Mouse (Mus musculus): Measurements from ENCODE around the gene Igsf21. TPM values are rescaled to one million over a fixed set of nuclear protein-coding genes. Genes with fewer than 3 reads are reported as not detected.

The Igsf21 gene
- polyA plus RNA-seq, 1 experiment from 2014 or later: 109 TPM

GRCm38 (mm10) chr4:140267086-140267485 lies 20.5 kb upstream of the Igsf21 start:
- no peaks in the 10 kb centered on the region for H3K36me3 ChIP-seq (ENCODE audit: control insufficient read depth, insufficient read depth, low read length)
- H3K9me3 ChIP-seq (ENCODE audit: control insufficient read depth, low read length): peaks cover 3% of the 10 kb centered on the region; the same call in 1 of the 2 replicates
- H3K4me2 ChIP-seq (ENCODE audit: low read length): no peak overlapping the region
- H3K27ac ChIP-seq (ENCODE audit: low read depth, low read length): no peak overlapping the region
- H3K4me1 ChIP-seq (ENCODE audit: control insufficient read depth, insufficient read depth, low read depth, low read length): peaks cover 2% of the 10 kb centered on the region; the same call in 1 of the 2 replicates
- 81% methylated on average over 5 of the region's 5 CpGs for WGBS
- H3K27me3 ChIP-seq (replicated peaks; ENCODE audit: control insufficient read depth, insufficient read depth, low read length): no peaks in the 10 kb centered on the region
- no peak overlapping the region for H3K9ac ChIP-seq (ENCODE audit: low read depth, low read length)
- no peak for ATAC-seq
- no peak overlapping the region for H3K4me3 ChIP-seq (ENCODE audit: low read length)

GRCm38 (mm10) chr4:140258968-140259367 lies 12.4 kb upstream of the Igsf21 start:
- Histone ChIP-seq H3K4me3 (ENCODE audit: low read length) (no peak overlapping the region), H3K4me1 (ENCODE audit: control insufficient read depth, insufficient read depth, low read depth, low read length) (no peaks in the 10 kb centered on the region), H3K27me3 (replicated peaks; ENCODE audit: control insufficient read depth, insufficient read depth, low read length) (no peaks in the 10 kb centered on the region; the same call in 1 of the 2 replicates), H3K9ac (ENCODE audit: low read depth, low read length) (no peak overlapping the region), H3K9me3 (ENCODE audit: control insufficient read depth, low read length) (no peaks in the 10 kb centered on the region), H3K4me2 (ENCODE audit: low read length) (no peak overlapping the region), H3K27ac (ENCODE audit: low read depth, low read length) (no peak overlapping the region), H3K36me3 (ENCODE audit: control insufficient read depth, insufficient read depth, low read length) (no peaks in the 10 kb centered on the region)
- peak; percentile 82 for ATAC-seq
- WGBS: 24% methylated on average over 6 of the region's 6 CpGs

- Histone ChIP-seq H3K27me3 (replicated peaks; ENCODE audit: control insufficient read depth, insufficient read depth, low read length) (peaks cover 14% of the 10 kb centered on the region), H3K9ac (ENCODE audit: low read depth, low read length) (no peak overlapping the region), H3K36me3 (ENCODE audit: control insufficient read depth, insufficient read depth, low read length) (no peaks in the 10 kb centered on the region), H3K9me3 (ENCODE audit: control insufficient read depth, low read length) (no peaks in the 10 kb centered on the region), H3K4me2 (ENCODE audit: low read length) (no peak overlapping the region), H3K27ac (ENCODE audit: low read depth, low read length) (no peak overlapping the region), H3K4me3 (ENCODE audit: low read length) (no peak overlapping the region), H3K4me1 (ENCODE audit: control insufficient read depth, insufficient read depth, low read depth, low read length) (peaks cover 3% of the 10 kb centered on the region)
- 10% methylated on average over 7 of the region's 7 CpGs for WGBS
- ATAC-seq: no peak
Measured at GRCm38 (mm10) chr4:140252369-140252768, 5.8 kb upstream of the Igsf21 start.

- Histone ChIP-seq H3K9me3 (ENCODE audit: control insufficient read depth, low read length) (no peaks in the 10 kb centered on the region), H3K36me3 (ENCODE audit: control insufficient read depth, insufficient read depth, low read length) (no peaks in the 10 kb centered on the region), H3K27ac (ENCODE audit: low read depth, low read length) (no peak overlapping the region), H3K4me3 (ENCODE audit: low read length) (no peak overlapping the region), H3K4me1 (ENCODE audit: control insufficient read depth, insufficient read depth, low read depth, low read length) (peaks cover 17% of the 10 kb centered on the region), H3K4me2 (ENCODE audit: low read length) (peak overlapping the region; percentile 0; the same call in 1 of the 2 replicates), H3K9ac (ENCODE audit: low read depth, low read length) (no peak overlapping the region), H3K27me3 (replicated peaks; ENCODE audit: control insufficient read depth, insufficient read depth, low read length) (peaks cover 14% of the 10 kb centered on the region)
- WGBS: 4% methylated on average over 22 of the region's 22 CpGs
- no peak for ATAC-seq
Measured at GRCm38 (mm10) chr4:140249011-140249744, 2.6 kb upstream of the Igsf21 start.

GRCm38 (mm10) chr4:140248396-140248795 lies 1.8 kb upstream of the Igsf21 start:
- Histone ChIP-seq H3K4me3 (ENCODE audit: low read length) (no peak overlapping the region), H3K9ac (ENCODE audit: low read depth, low read length) (no peak overlapping the region), H3K4me1 (ENCODE audit: control insufficient read depth, insufficient read depth, low read depth, low read length) (peaks cover 24% of the 10 kb centered on the region), H3K9me3 (ENCODE audit: control insufficient read depth, low read length) (no peaks in the 10 kb centered on the region), H3K4me2 (ENCODE audit: low read length) (no peak overlapping the region), H3K36me3 (ENCODE audit: control insufficient read depth, insufficient read depth, low read length) (no peaks in the 10 kb centered on the region), H3K27ac (ENCODE audit: low read depth, low read length) (no peak overlapping the region), H3K27me3 (replicated peaks; ENCODE audit: control insufficient read depth, insufficient read depth, low read length) (peaks cover 14% of the 10 kb centered on the region)
- 6% methylated on average over 8 of the region's 8 CpGs for WGBS
- no peak for ATAC-seq

- H3K27ac ChIP-seq (ENCODE audit: low read depth, low read length): peak overlapping the region; percentile 85
- no peaks in the 10 kb centered on the region for H3K9me3 ChIP-seq (ENCODE audit: control insufficient read depth, low read length)
- peak overlapping the region; percentile 85 for H3K9ac ChIP-seq (ENCODE audit: low read depth, low read length)
- peak overlapping the region; percentile 77 for H3K4me3 ChIP-seq (ENCODE audit: low read length)
- WGBS: 8% methylated on average over 28 of the region's 28 CpGs
- no peaks in the 10 kb centered on the region for H3K36me3 ChIP-seq (ENCODE audit: control insufficient read depth, insufficient read depth, low read length)
- peaks cover 16% of the 10 kb centered on the region for H3K27me3 ChIP-seq (replicated peaks; ENCODE audit: control insufficient read depth, insufficient read depth, low read length)
- H3K4me1 ChIP-seq (ENCODE audit: control insufficient read depth, insufficient read depth, low read depth, low read length): peaks cover 30% of the 10 kb centered on the region
- peak overlapping the region; percentile 80 for H3K4me2 ChIP-seq (ENCODE audit: low read length)
- no peak; the same call in 1 of the 2 replicates for ATAC-seq
Measured at GRCm38 (mm10) chr4:140247006-140248003, 721 bp upstream of the Igsf21 start.

- peaks cover 30% of the 10 kb centered on the region for H3K4me1 ChIP-seq (ENCODE audit: control insufficient read depth, insufficient read depth, low read depth, low read length)
Measured at GRCm38 (mm10) chr4:140245286-140246179, 1.1 kb downstream of the Igsf21 start.

GRCm38 (mm10) chr4:140244835-140245234 lies 1.7 kb downstream of the Igsf21 start:
- H3K27me3 ChIP-seq (replicated peaks; ENCODE audit: control insufficient read depth, insufficient read depth, low read length): peaks cover 5% of the 10 kb centered on the region; the same call in 1 of the 2 replicates
- no peak overlapping the region; the same call in 1 of the 2 replicates for H3K27ac ChIP-seq (ENCODE audit: low read depth, low read length)
- H3K36me3 ChIP-seq (ENCODE audit: control insufficient read depth, insufficient read depth, low read length): no peaks in the 10 kb centered on the region
- peak overlapping the region; percentile 80 for H3K4me2 ChIP-seq (ENCODE audit: low read length)
- H3K4me3 ChIP-seq (ENCODE audit: low read length): peak overlapping the region; percentile 77
- 2% methylated on average over 10 of the region's 10 CpGs for WGBS
- 0 out of 2 replicates have a peak overlapping the region, but pooled peaks have one; percentile 13 for H3K9ac ChIP-seq (ENCODE audit: low read depth, low read length)
- no peak for ATAC-seq
- peaks cover 30% of the 10 kb centered on the region for H3K4me1 ChIP-seq (ENCODE audit: control insufficient read depth, insufficient read depth, low read depth, low read length)
- no peaks in the 10 kb centered on the region for H3K9me3 ChIP-seq (ENCODE audit: control insufficient read depth, low read length)

More at GRCm38 (mm10) chr4:140245286-140246179, 1.1 kb downstream of the Igsf21 start:
- peak; percentile 55; the same call in 1 of the 2 replicates for ATAC-seq
- Histone ChIP-seq H3K9ac (ENCODE audit: low read depth, low read length) (peak overlapping the region; percentile 85), H3K9me3 (ENCODE audit: control insufficient read depth, low read length) (no peaks in the 10 kb centered on the region), H3K27me3 (replicated peaks; ENCODE audit: control insufficient read depth, insufficient read depth, low read length) (peaks cover 11% of the 10 kb centered on the region), H3K36me3 (ENCODE audit: control insufficient read depth, insufficient read depth, low read length) (no peaks in the 10 kb centered on the region), H3K4me3 (ENCODE audit: low read length) (peak overlapping the region; percentile 77), H3K27ac (ENCODE audit: low read depth, low read length) (peak overlapping the region; percentile 85), H3K4me2 (ENCODE audit: low read length) (peak overlapping the region; percentile 80)
- 2% methylated on average over 23 of the region's 23 CpGs for WGBS

All from hindbrain, embryonic 16.5 days (tissue).